Mouse (Mus musculus): ENCODE results near the gene Usp36. TPM values are rescaled to one million over a fixed set of nuclear protein-coding genes. Genes with fewer than 3 reads are reported as not detected.
"Not testable (repeated sequence)": the region's sequence is repeated elsewhere in the genome, so short reads cannot be mapped to it uniquely, and the experiment has no call there.

Usp36 gene
- polyA plus RNA-seq, 1 experiment from 2014 or later, result 16.1 TPM

- DNase-seq (ENCODE audit: low spot score) (no peak), ATAC-seq (ENCODE audit: low read depth) (no peak)
- 87% methylated on average over 8 of the region's 8 CpGs for WGBS
Measured at GRCm38 (mm10) chr11:118316231-118316806, 26.3 kb upstream of the Usp36 start.

DNA sequence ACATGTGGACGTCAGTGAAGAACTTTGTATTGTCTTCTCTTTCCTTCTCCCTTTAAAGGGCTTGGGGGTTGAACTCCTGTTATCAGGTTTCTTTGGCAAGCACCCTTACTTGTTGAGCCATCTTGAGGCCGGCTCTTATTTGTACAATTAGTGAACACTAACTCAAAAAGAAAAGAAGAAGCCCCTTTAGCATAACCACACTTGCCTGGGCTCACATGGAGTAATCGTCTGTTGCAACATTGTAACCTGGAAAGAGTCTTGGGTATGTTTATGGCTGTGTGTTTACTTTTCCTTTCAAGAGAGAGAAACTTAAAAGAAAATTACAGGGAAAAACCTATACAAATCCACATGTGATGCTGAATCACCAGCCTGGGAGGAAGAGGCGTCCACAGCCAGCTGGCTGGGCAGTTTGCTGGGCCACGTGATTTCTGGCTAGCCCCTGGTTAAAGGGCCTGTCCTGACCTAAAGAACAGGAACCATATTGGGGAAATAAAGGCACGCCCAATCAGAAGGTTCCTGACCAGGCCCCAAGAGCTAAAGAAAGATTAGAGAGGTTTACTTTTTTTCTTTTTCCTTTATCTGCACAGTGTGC, 22.2 kb upstream of the Usp36 start:
- no peak overlapping the region for H3K9ac ChIP-seq (ENCODE audit: low read depth, low read length)
- ATAC-seq (ENCODE audit: low read depth) (no peak), DNase-seq (ENCODE audit: low spot score) (no peak)
- no peak overlapping the region for H3K4me2 ChIP-seq (ENCODE audit: low read depth, low read length)
- no peak overlapping the region for H3K4me3 ChIP-seq (ENCODE audit: low read depth, low read length)
- no peaks in the 10 kb centered on the region for H3K27me3 ChIP-seq (replicated peaks; ENCODE audit: control insufficient read depth, insufficient read depth, low read length)
- no peak overlapping the region for H3K27ac ChIP-seq (replicated peaks; ENCODE audit: low read depth, low read length)
- H3K36me3 ChIP-seq (ENCODE audit: control insufficient read depth, insufficient read depth, low read length), result peaks cover 89% of the 10 kb centered on the region
- 81% methylated on average over 6 of the region's 6 CpGs for WGBS
- peaks cover 17% of the 10 kb centered on the region for H3K9me3 ChIP-seq (ENCODE audit: control insufficient read depth, low read length)
- no peaks in the 10 kb centered on the region for H3K4me1 ChIP-seq (ENCODE audit: control insufficient read depth, insufficient read depth, low read length)

More at GRCm38 (mm10) chr11:118316231-118316806, 26.3 kb upstream of the Usp36 start:
- no peak overlapping the region for H3K4me3 ChIP-seq (ENCODE audit: low read depth, low read length)
- no peak overlapping the region for H3K27ac ChIP-seq (replicated peaks; ENCODE audit: low read depth, low read length)
- H3K4me1 ChIP-seq (ENCODE audit: control insufficient read depth, insufficient read depth, low read length), result no peaks in the 10 kb centered on the region
- H3K9me3 ChIP-seq (ENCODE audit: control insufficient read depth, low read length), result no peaks in the 10 kb centered on the region
- no peak overlapping the region for H3K4me2 ChIP-seq (ENCODE audit: low read depth, low read length)
- peaks cover 88% of the 10 kb centered on the region for H3K36me3 ChIP-seq (ENCODE audit: control insufficient read depth, insufficient read depth, low read length)
- no peak overlapping the region for H3K9ac ChIP-seq (ENCODE audit: low read depth, low read length)
- H3K27me3 ChIP-seq (replicated peaks; ENCODE audit: control insufficient read depth, insufficient read depth, low read length), result no peaks in the 10 kb centered on the region

DNA sequence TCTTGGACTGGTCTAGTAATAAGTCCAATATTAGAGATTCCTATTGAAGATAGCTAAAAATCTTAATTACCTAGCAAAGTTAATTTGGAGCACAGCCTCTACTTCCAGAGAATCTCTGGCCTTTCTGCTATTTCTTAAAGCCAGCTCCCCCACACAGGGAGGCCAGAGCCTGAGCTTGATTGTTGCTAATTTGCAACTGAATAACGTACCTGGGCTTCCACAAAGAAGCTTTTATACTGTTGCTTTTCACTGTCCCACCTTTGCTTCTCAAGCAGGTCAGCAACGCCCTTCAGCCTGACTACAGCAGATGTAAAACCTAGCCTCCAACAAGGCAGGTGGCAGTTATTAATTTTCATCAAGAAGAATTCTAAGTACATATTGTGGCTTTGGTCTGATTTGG, 17.9 kb upstream of the Usp36 start:
- not testable (repeated sequence) for H3K4me2 ChIP-seq (ENCODE audit: low read depth, low read length); DNase-seq (ENCODE audit: low spot score); H3K4me3 ChIP-seq (ENCODE audit: low read depth, low read length); H3K4me1 ChIP-seq (ENCODE audit: control insufficient read depth, insufficient read depth, low read length); H3K27ac ChIP-seq (replicated peaks; ENCODE audit: low read depth, low read length); H3K27me3 ChIP-seq (replicated peaks; ENCODE audit: control insufficient read depth, insufficient read depth, low read length); ATAC-seq (ENCODE audit: low read depth); H3K9ac ChIP-seq (ENCODE audit: low read depth, low read length)
- Histone ChIP-seq H3K9me3 (ENCODE audit: control insufficient read depth, low read length) (peaks cover 17% of the 10 kb centered on the region), H3K36me3 (ENCODE audit: control insufficient read depth, insufficient read depth, low read length) (peaks cover 67% of the 10 kb centered on the region)
- whole genome bisulfite sequencing, result 86% methylated on average over 2 of the region's 2 CpGs

- not testable (repeated sequence) for H3K4me2 ChIP-seq (ENCODE audit: low read depth, low read length); H3K4me1 ChIP-seq (ENCODE audit: control insufficient read depth, insufficient read depth, low read length); H3K4me3 ChIP-seq (ENCODE audit: low read depth, low read length); H3K27me3 ChIP-seq (replicated peaks; ENCODE audit: control insufficient read depth, insufficient read depth, low read length); H3K9ac ChIP-seq (ENCODE audit: low read depth, low read length); ATAC-seq (ENCODE audit: low read depth); H3K27ac ChIP-seq (replicated peaks; ENCODE audit: low read depth, low read length); DNase-seq (ENCODE audit: low spot score); H3K9me3 ChIP-seq (ENCODE audit: control insufficient read depth, low read length)
- H3K36me3 ChIP-seq (ENCODE audit: control insufficient read depth, insufficient read depth, low read length), result peaks cover 47% of the 10 kb centered on the region
- WGBS, result 94% methylated on average over 4 of the region's 4 CpGs
Measured at GRCm38 (mm10) chr11:118303959-118304358, 13.9 kb upstream of the Usp36 start.

GRCm38 (mm10) chr11:118298810-118299209, 8.8 kb upstream of the Usp36 start:
- WGBS, result 81% methylated on average over 2 of the region's 2 CpGs
- no peak overlapping the region for H3K4me3 ChIP-seq (ENCODE audit: low read depth, low read length)
- no peak overlapping the region for H3K4me2 ChIP-seq (ENCODE audit: low read depth, low read length)
- no peaks in the 10 kb centered on the region for H3K9me3 ChIP-seq (ENCODE audit: control insufficient read depth, low read length)
- no peak overlapping the region for H3K27ac ChIP-seq (replicated peaks; ENCODE audit: low read depth, low read length)
- H3K36me3 ChIP-seq (ENCODE audit: control insufficient read depth, insufficient read depth, low read length), result peaks cover 37% of the 10 kb centered on the region
- ATAC-seq (ENCODE audit: low read depth), result no peak
- no peaks in the 10 kb centered on the region for H3K27me3 ChIP-seq (replicated peaks; ENCODE audit: control insufficient read depth, insufficient read depth, low read length)
- H3K9ac ChIP-seq (ENCODE audit: low read depth, low read length), result no peak overlapping the region
- no peak for DNase-seq (ENCODE audit: low spot score)
- H3K4me1 ChIP-seq (ENCODE audit: control insufficient read depth, insufficient read depth, low read length), result no peaks in the 10 kb centered on the region

DNA sequence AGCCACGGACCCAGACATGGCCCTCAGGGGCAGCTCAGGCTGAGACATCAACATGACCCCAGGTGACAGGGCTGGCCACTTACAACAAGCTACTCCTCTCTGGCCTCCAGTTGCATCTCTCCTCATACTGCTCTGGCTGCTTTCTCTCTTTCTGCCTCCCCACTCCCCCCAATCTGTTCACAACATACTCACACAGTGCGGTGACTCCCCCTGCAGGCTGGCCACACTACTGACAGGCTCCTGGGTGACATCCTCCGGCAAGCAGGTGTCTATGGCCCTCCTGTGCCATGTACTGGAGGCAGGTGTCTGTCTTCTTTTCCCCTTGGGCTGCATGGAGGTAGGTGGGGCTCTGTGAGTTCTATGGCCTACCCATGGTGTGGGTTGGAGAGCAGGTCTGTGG, 7.9 kb upstream of the Usp36 start:
- 81% methylated on average over 3 of the region's 3 CpGs for WGBS
- Histone ChIP-seq H3K4me3 (ENCODE audit: low read depth, low read length) (no peak overlapping the region), H3K9ac (ENCODE audit: low read depth, low read length) (no peak overlapping the region), H3K36me3 (ENCODE audit: control insufficient read depth, insufficient read depth, low read length) (peaks cover 28% of the 10 kb centered on the region), H3K4me1 (ENCODE audit: control insufficient read depth, insufficient read depth, low read length) (no peaks in the 10 kb centered on the region), H3K27ac (replicated peaks; ENCODE audit: low read depth, low read length) (no peak overlapping the region), H3K27me3 (replicated peaks; ENCODE audit: control insufficient read depth, insufficient read depth, low read length) (no peaks in the 10 kb centered on the region), H3K4me2 (ENCODE audit: low read depth, low read length) (no peak overlapping the region), H3K9me3 (ENCODE audit: control insufficient read depth, low read length) (no peaks in the 10 kb centered on the region)
- no peak for ATAC-seq (ENCODE audit: low read depth)
- DNase-seq (ENCODE audit: low spot score), result no peak

DNA sequence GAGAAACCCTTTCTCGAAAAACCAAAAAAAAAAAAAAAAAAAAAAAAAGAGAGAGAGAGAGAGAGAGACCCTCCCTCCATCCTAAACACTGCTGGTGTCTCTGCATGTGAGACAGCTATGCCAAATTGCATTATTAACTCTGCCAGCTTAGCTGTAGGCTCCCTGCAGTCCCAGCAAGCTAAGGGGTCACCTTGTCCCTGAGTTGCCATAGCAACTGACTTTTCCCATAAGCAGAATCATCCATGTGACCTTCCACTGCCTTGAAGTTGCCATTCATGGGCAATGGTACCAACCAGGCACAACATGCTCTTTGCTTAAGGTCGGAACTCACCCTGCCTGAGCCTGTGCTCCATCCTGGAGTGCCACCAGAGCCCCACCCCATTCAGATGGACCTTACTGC, 5.0 kb upstream of the Usp36 start:
- no peak overlapping the region for H3K4me3 ChIP-seq (ENCODE audit: low read depth, low read length)
- ATAC-seq (ENCODE audit: low read depth), result no peak
- no peaks in the 10 kb centered on the region for H3K9me3 ChIP-seq (ENCODE audit: control insufficient read depth, low read length)
- H3K9ac ChIP-seq (ENCODE audit: low read depth, low read length), result no peak overlapping the region
- no peaks in the 10 kb centered on the region for H3K4me1 ChIP-seq (ENCODE audit: control insufficient read depth, insufficient read depth, low read length)
- 80% methylated on average over 2 of the region's 2 CpGs for whole genome bisulfite sequencing
- peaks cover 8% of the 10 kb centered on the region; the same call in 1 of the 2 replicates for H3K36me3 ChIP-seq (ENCODE audit: control insufficient read depth, insufficient read depth, low read length)
- no peak for DNase-seq (ENCODE audit: low spot score)
- H3K4me2 ChIP-seq (ENCODE audit: low read depth, low read length), result no peak overlapping the region
- H3K27ac ChIP-seq (replicated peaks; ENCODE audit: low read depth, low read length), result no peak overlapping the region
- H3K27me3 ChIP-seq (replicated peaks; ENCODE audit: control insufficient read depth, insufficient read depth, low read length), result no peaks in the 10 kb centered on the region

DNA sequence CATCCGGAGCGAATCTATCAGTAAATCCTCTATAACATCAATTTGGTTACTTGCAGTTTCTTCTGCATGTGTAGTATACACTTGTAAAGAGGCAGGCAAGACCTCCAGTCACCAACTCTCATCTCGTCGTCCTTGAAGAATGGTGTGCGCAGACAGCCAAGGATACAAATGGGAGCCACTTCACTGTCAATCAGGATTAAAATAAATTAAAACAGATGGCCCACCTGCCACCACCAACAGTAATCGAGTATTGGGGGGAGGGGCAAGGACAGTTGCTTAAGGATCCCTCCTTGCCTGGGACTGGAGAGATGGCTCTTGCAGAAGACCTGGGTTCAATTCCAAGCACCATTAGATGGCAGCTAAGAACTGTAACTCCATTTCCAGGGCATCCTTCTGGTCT, 2.6 kb upstream of the Usp36 start:
- 56% methylated on average over 6 of the region's 6 CpGs for WGBS
- ATAC-seq (ENCODE audit: low read depth), result no peak
- H3K27me3 ChIP-seq (replicated peaks; ENCODE audit: control insufficient read depth, insufficient read depth, low read length), result no peaks in the 10 kb centered on the region

DNA sequence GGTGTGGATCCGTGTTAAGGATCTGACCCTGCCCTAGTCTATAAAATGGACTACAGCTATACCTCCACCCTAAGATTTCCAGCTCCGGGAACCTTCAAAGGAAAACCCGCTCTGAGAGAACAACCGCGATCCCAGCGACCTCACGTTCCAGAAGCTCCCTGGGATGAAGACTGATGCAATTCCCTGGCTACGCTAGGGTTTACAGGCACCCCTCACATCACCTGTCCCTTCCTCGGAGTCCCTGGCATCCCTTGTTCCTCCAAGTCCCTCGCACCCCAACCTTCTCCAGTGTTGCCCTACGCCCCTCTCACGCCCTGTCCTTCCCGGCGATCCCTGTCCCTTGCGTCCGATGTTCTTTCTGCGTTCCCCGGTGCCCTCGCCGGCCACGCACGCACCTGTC, 482 bp downstream of the Usp36 start:
- H3K4me2 ChIP-seq (ENCODE audit: low read depth, low read length), result peak overlapping the region; percentile 90
- peaks cover 9% of the 10 kb centered on the region for H3K4me1 ChIP-seq (ENCODE audit: control insufficient read depth, insufficient read depth, low read length)
- no peaks in the 10 kb centered on the region for H3K27me3 ChIP-seq (replicated peaks; ENCODE audit: control insufficient read depth, insufficient read depth, low read length)
- peak overlapping the region; percentile 87 for H3K4me3 ChIP-seq (ENCODE audit: low read depth, low read length)
- peak overlapping the region; percentile 92 for H3K9ac ChIP-seq (ENCODE audit: low read depth, low read length)
- WGBS, result under 1% methylated on average over 22 of the region's 22 CpGs
- no peak; the same call in 1 of the 2 replicates for ATAC-seq (ENCODE audit: low read depth)
- DNase-seq (ENCODE audit: low spot score), result peak; percentile 5
- H3K27ac ChIP-seq (replicated peaks; ENCODE audit: low read depth, low read length), result peak overlapping the region; percentile 84
- H3K36me3 ChIP-seq (ENCODE audit: control insufficient read depth, insufficient read depth, low read length), result peaks cover 31% of the 10 kb centered on the region
- H3K9me3 ChIP-seq (ENCODE audit: control insufficient read depth, low read length), result no peaks in the 10 kb centered on the region

More for the DNA sequence above, 2.6 kb upstream of the Usp36 start:
- peaks cover 9% of the 10 kb centered on the region for H3K4me1 ChIP-seq (ENCODE audit: control insufficient read depth, insufficient read depth, low read length)
- peaks cover under 1% of the 10 kb centered on the region; the same call in 1 of the 2 replicates for H3K36me3 ChIP-seq (ENCODE audit: control insufficient read depth, insufficient read depth, low read length)
- no peak for DNase-seq (ENCODE audit: low spot score)
- no peak overlapping the region for H3K4me3 ChIP-seq (ENCODE audit: low read depth, low read length)
- H3K27ac ChIP-seq (replicated peaks; ENCODE audit: low read depth, low read length), result no peak overlapping the region
- H3K9ac ChIP-seq (ENCODE audit: low read depth, low read length), result no peak overlapping the region
- H3K9me3 ChIP-seq (ENCODE audit: control insufficient read depth, low read length), result no peaks in the 10 kb centered on the region
- no peak overlapping the region for H3K4me2 ChIP-seq (ENCODE audit: low read depth, low read length)
